Mouse (Mus musculus) heart, adult 18-20 months (tissue): ENCODE measurements around the gene BC048507. TPM values are rescaled to one million over a fixed set of nuclear protein-coding genes. Genes with fewer than 3 reads are reported as not detected.
"Not testable (repeated sequence)": the region's sequence is repeated elsewhere in the genome, so short reads cannot be mapped to it uniquely, and the experiment has no call there.

Experiments used
- DNase-seq, 2 experiments: peaks; one replicate each; pipeline ENCODE4 v3.0.0; 2021 to 2022; ENCODE audit warnings: mixed read lengths in 1 of 2
- long read RNA-seq, 2 experiments: library from polyadenylated mRNA; stranded (forward); transcript quantifications; one replicate each; pipeline ENCODE4 v2.0.0; 2021
- total RNA-seq, 2 experiments: library from RNA; stranded (reverse); gene quantifications; 2 replicates each; pipeline ENCODE4 v1.2.3; 2021

The BC048507 gene
- not detected for total RNA-seq
- long read RNA-seq, experiment 1, result 0 reads
- long read RNA-seq, experiment 2, result 0 reads

- DNase-seq, result no peak
These were observed at the start of gene BC048507 for GRCm38 (mm10) chr13:67863026-67863425. Gene BC048507 (plus strand): TSS chr13:67863326.

GRCm38 (mm10) chr13:67813710-67814660, 49.1 kb upstream of the BC048507 start, which contains the start of gene Zfp273:
Gene Zfp273 (plus strand): TSS chr13:67813740.
- peak; percentile 87 to 92 for DNase-seq

GRCm38 (mm10) chr13:67818636-67819035, 44.5 kb upstream of the BC048507 start:
- DNase-seq, result no peak

- DNase-seq, result peak; percentile 54 to 75
These were observed 32.2 kb upstream of the BC048507 start, which contains the start of gene Gm10037 for GRCm38 (mm10) chr13:67830911-67831336. Gene Gm10037 (plus strand): TSS chr13:67831106.

GRCm38 (mm10) chr13:67833137-67833536, 30.0 kb upstream of the BC048507 start:
- not testable (repeated sequence) for DNase-seq

- DNase-seq, result no peak
These were observed 19.4 kb upstream of the BC048507 start for GRCm38 (mm10) chr13:67843775-67844118.

- peak; percentile 63 to 74 for DNase-seq
These were observed 18.8 kb upstream of the BC048507 start for GRCm38 (mm10) chr13:67844119-67844852.

GRCm38 (mm10) chr13:67844853-67845194, 18.3 kb upstream of the BC048507 start:
- peak in 1 of 2 experiments; percentile 12 for DNase-seq

- DNase-seq, result no peak
These were observed 12.8 kb upstream of the BC048507 start for GRCm38 (mm10) chr13:67850361-67850760.

- DNase-seq, result no peak
These were observed 10.0 kb upstream of the BC048507 start for GRCm38 (mm10) chr13:67853130-67853529.

GRCm38 (mm10) chr13:67853983-67854382, 9.1 kb upstream of the BC048507 start:
- DNase-seq, result no peak

- DNase-seq, result no peak
These were observed 5.8 kb upstream of the BC048507 start for GRCm38 (mm10) chr13:67857317-67857716.

- no peak for DNase-seq
These were observed 618 bp upstream of the BC048507 start for GRCm38 (mm10) chr13:67862508-67862907.

GRCm38 (mm10) chr13:67864764-67865350, 1.7 kb downstream of the BC048507 start:
- no peak for DNase-seq

GRCm38 (mm10) chr13:67867899-67868298, 4.8 kb downstream of the BC048507 start:
- no peak for DNase-seq

GRCm38 (mm10) chr13:67876049-67876698, 13.0 kb downstream of the BC048507 start:
- peak in 1 of 2 experiments; percentile 4 for DNase-seq

GRCm38 (mm10) chr13:67876699-67877254, 13.7 kb downstream of the BC048507 start:
- DNase-seq, result no peak

GRCm38 (mm10) chr13:67883966-67884365, 20.8 kb downstream of the BC048507 start:
- DNase-seq, result no peak

GRCm38 (mm10) chr13:67909759-67910158, 46.6 kb downstream of the BC048507 start:
- DNase-seq, result no peak
